Mouse (Mus musculus): Measurements from ENCODE around the gene Msantd1. TPM values are rescaled to one million over a fixed set of nuclear protein-coding genes. Genes with fewer than 3 reads are reported as not detected.

Msantd1 gene
- total RNA-seq, 4 experiments from 2014 or later = 1.1 to 2.8 (median 2.3) TPM

Other genes starting within 250 kb of the Msantd1 start
- gene Nop14, start 247.9 kb upstream of the Msantd1 start, total RNA-seq (2022) = 10 to 100 TPM; 23.9 to 25.8 (median 24.1) TPM
- 1 to 10 TPM; 1.9 to 5.3 (median 3.1) TPM for gene Grk4, start 247.6 kb upstream of the Msantd1 start, total RNA-seq (2022)
- 10 to 100 TPM; 37.5 to 66.3 (median 47.0) TPM for gene Htt, start 146.3 kb upstream of the Msantd1 start, total RNA-seq (2022)
- gene Rgs12, start 41.4 kb downstream of the Msantd1 start, total RNA-seq (2022) = 10 to 100 TPM; 20.0 to 27.2 (median 23.1) TPM
- 1 to 10 TPM in 1 of 4 experiments, under 1 TPM in 3; 0.30 to 1.7 (median 0.72) TPM for gene Hgfac, start 133.5 kb downstream of the Msantd1 start, total RNA-seq (2022)
- gene Dok7, start 148.8 kb downstream of the Msantd1 start, total RNA-seq (2022) = 10 to 100 TPM in 2 of 4 experiments, 1 to 10 TPM in 2; 4.5 to 25.5 (median 15.6) TPM
- gene Lrpap1, start 197.8 kb downstream of the Msantd1 start, total RNA-seq (2022) = 100 to 1,000 TPM in 2 of 4 experiments, 10 to 100 TPM in 2; 98.6 to 149 (median 115) TPM

All from adrenal gland, adult 8-10 months (tissue).